In genomic region chr4:119539836-119540532, GRCm38 (mm10) we compare ENCODE assay signal across 1 mouse cellular context.
TF ChIP-seq lines count a peak whose summit lies in the region.

No protein-coding gene starts in this region.

TF ChIP-seq in MEL, 35 proteins besides CTCF, POLR2A, EP300 and RAD21 (continued from another document):
- TF ChIP-seq BHLHE40 (IDR thresholded peaks at IDR 0.05; ENCODE audit: borderline replicate concordance, low read depth, low read length) (no peak), JUND (IDR thresholded peaks at IDR 0.05; ENCODE audit: low read depth, low read length) (no peak), MEF2A (IDR thresholded peaks at IDR 0.05; ENCODE audit: extremely low read depth, insufficient replicate concordance, low read depth, low read length, poor library complexity, severe bottlenecking) (no peak), TAL1 (IDR thresholded peaks at IDR 0.05; ENCODE audit: low read length) (no peak), USF2 (IDR thresholded peaks at IDR 0.05; ENCODE audit: borderline replicate concordance in 1 of 2, insufficient read depth in 1 of 2, low read depth in 1 of 2, low read length in 2 of 2) (no peak), NELFE (IDR thresholded peaks at IDR 0.05; ENCODE audit: low read depth, low read length) (no peak), USF1 (IDR thresholded peaks at IDR 0.05; ENCODE audit: low read depth, low read length) (peak; percentile 76), MAFK (IDR thresholded peaks at IDR 0.05; ENCODE audit: borderline replicate concordance, low read depth, low read length) (no peak), MYC (IDR thresholded peaks at IDR 0.05; ENCODE audit: low read depth, low read length) (peak; percentile 65), MAX (IDR thresholded peaks at IDR 0.05; ENCODE audit: low read length) (peak; percentile 88), NRF1 (IDR thresholded peaks at IDR 0.05; ENCODE audit: insufficient read depth, low read depth, low read length, poor library complexity, severe bottlenecking) (no peak), E2F4 (IDR thresholded peaks at IDR 0.05; ENCODE audit: borderline replicate concordance, low read depth, low read length) (no peak), HCFC1 (IDR thresholded peaks at IDR 0.05; ENCODE audit: low read depth, low read length) (0 out of 2 replicates have a peak, but pooled peaks have one; percentile 35), MYB (IDR thresholded peaks at IDR 0.05; ENCODE audit: low read depth, low read length) (no peak), ELF1 (IDR thresholded peaks at IDR 0.05; ENCODE audit: low read depth, low read length) (no peak)
